Mouse (Mus musculus) activated CD4-positive, CD25-positive, alpha-beta regulatory T cell, adult 9 weeks (primary cell): Measurements from ENCODE around the gene Fbxl4. TPM values are rescaled to one million over a fixed set of nuclear protein-coding genes. Genes with fewer than 3 reads are reported as not detected.

Experiments
- polyA plus RNA-seq: library from polyadenylated mRNA; unstranded; fragments of 100-300 nt; shearing (Covaris generic); gene quantifications from one replicate; pipeline ENCODE4 v1.2.1, GENCODE M21; 2017

Fbxl4 gene
- 14.2 TPM for polyA plus RNA-seq

DNA sequence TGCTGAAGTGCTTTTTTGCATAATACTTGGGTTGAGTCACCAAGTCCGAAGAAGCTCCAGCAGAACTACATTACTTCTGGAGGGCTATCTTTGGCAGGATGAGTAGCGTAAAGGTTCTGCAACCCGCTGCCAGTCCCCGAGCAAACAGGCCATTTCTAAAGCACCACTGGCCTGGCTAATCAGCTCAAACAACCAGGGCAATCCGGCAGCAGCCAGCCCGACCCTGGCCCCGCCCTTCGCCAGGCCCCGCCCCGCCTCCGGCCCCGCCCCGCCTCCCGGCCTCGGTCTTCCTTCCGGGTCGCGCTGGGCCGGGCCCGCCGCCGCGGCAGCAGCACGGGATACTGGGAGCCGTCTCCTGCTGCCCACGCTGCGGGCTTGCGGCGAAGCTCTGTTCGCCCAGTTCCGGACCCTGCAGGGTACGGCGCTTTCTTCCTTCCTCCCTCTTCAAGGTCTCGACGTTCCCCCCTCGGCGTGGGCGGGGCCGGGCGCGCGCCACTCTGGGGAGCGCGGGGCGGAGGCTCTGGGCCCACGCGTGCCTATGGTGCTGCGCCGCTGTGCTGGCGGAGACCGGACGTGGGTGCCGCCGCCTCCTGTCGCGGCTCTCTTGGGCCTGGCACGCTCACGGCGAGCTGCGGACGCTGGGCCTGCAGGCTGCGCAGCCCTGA lies at the start of gene Fbxl4:
Gene Fbxl4, plus strand, starts transcription at position 278 of the 665 bp plus-strand sequence.

Other genes starting within 250 kb of the Fbxl4 start
- gene Pou3f2, start 130.8 kb downstream of the Fbxl4 start, polyA plus RNA-seq = not detected